Mouse (Mus musculus): ENCODE measurements at regions not wholly inside any gene's neighbourhood (a gene's known extent, or its start where the extent isn't known, plus 50 kb on each side); places are given as distances from the start of the nearest gene placed in this dataset.

DNA sequence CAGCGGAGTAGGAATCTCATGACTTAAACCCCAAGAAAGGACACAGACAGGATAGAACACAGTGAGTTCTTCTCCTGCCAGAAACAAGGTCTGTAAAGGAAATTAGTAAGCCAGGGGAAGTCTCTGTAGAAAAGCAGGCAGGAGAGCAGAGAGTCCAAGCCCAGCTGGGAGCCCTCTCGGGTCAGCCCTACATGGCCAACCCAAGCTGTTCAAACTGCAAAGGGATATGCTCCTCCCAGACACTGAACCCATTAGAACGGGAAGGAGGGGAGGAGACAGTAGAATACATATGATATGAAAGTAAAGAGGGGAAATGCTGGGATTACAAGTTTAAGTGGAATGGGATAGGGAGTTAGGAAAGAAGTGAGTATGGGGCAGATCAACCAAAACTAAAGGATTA lies 75.7 kb upstream of the Cop1 start:
- no peaks in the 10 kb centered on the region for H3K36me3 ChIP-seq
- H3K4me1 ChIP-seq (replicated peaks): no peaks in the 10 kb centered on the region
- no peak for DNase-seq (ENCODE audit: low spot score)
- no peak overlapping the region for H3K4me3 ChIP-seq
- no peak overlapping the region for H3K27ac ChIP-seq
- WGBS: 57% methylated on average over 3 of the region's 3 CpGs
- no peaks in the 10 kb centered on the region for H3K9me3 ChIP-seq
- no peaks in the 10 kb centered on the region for H3K27me3 ChIP-seq (ENCODE audit: insufficient read depth, poor library complexity, severe bottlenecking)

DNA sequence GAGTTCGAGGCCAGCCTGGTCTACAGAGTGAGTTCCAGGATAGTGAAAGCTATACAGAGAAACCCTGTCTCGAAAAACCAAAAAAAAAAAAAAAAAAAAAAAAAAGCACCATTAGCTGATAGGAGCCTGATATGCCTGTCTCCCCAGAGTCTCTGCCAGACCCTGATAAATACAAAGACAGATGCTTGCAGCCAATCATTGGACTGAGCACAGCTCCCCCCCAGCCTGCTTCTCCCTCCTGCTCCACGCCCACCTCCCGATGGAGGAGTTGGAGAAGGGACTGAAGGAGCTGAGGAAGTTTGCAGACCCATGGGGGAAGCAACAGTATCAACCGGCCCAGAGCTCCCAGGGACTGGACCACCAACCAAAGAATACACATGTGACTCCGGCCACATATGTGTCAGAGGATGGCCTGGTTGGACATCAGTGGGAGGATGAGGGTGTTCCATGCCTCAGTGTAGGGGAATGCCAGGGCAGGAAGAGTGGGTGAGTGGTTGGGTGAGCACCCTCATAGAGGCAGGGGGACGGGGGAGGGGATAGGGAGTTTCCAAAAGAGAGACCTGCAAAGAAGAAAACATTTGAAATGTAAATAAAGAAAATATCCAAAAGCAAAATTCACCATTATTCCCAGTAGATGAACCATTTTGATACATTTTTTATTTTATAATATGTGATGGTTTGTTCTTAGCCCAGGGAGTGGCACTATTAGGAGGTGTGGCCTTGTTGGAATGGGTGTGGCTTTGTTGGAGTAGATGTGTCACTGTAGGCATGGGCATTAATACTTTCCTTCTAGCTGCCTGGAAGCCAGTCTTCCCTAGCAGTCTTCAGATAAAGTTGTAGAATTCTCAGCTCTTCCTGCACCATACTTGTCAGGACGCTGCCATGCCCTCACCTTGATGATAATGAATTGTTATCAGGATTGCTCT lies 71.8 kb upstream of the Cop1 start:
- no peaks in the 10 kb centered on the region for H3K36me3 ChIP-seq
- no peak overlapping the region for H3K4me3 ChIP-seq
- no peak overlapping the region for H3K27ac ChIP-seq
- WGBS: 81% methylated on average over 8 of the region's 8 CpGs
- H3K4me1 ChIP-seq (replicated peaks): no peaks in the 10 kb centered on the region
- no peak for DNase-seq (ENCODE audit: low spot score)
- H3K27me3 ChIP-seq (ENCODE audit: insufficient read depth, poor library complexity, severe bottlenecking): no peaks in the 10 kb centered on the region
- H3K9me3 ChIP-seq: no peaks in the 10 kb centered on the region

DNA sequence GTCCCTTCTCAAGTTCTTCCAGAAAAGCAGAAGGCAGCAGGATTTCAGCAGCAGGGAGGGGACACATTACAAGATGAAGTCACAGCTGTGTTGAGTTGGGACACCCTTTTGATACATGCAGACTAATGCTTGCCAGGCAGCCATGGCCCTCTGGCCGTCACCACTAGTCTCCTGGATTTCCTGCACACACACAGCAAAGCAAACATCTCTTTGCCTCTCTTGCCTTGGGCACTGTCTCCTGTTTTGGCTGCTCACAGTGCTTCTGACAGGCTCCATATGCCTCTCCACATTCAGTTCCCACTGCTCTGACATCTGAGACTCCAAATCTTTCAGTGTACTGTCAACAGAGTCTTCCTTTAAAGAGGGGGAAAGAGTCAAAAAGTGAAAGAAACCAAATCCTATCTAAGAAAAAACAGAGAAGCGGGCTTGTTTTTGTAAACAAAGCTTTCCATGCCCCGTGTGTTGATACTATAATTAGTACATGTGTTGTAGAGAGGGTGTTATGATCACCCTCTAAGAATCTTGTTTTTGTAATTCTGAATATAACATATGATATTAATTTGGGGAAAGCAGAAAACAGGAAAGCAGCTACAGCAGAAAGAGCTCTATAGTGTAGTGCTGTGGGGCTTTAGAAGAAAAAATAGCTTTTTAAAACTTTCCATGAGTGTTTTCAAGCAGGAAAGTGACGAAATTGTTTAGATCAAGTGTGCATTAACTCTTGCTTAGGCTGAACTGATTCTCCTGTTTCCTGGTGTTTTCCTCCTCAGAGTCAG lies 68.8 kb upstream of the Cop1 start:
- peak; percentile 16 for DNase-seq (ENCODE audit: low spot score)
- Histone ChIP-seq H3K27me3 (ENCODE audit: insufficient read depth, poor library complexity, severe bottlenecking) (no peaks in the 10 kb centered on the region), H3K4me1 (replicated peaks) (no peaks in the 10 kb centered on the region), H3K27ac (no peak overlapping the region), H3K4me3 (no peak overlapping the region), H3K9me3 (no peaks in the 10 kb centered on the region), H3K36me3 (no peaks in the 10 kb centered on the region)
- 58% methylated on average over 4 of the region's 4 CpGs for WGBS

DNA sequence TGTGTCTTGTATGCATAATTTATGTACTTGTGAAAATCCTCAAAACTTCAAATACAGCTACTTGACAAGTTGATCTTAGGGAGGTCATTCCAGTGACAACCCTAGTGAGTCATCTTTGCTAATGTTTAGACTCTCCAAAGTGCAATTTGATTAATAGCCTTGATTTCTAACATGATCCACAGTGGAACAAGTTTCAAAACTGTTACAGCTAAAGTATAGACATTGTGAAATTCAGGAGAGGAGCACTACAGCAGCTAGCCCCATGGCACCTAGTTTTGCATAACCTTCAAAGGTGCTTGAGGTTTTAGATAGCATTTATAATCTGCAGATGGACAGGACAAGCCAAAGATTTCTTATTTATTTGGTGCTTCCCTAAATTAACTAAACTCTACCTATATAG lies 50.1 kb upstream of the Cop1 start:
- Histone ChIP-seq H3K4me1 (replicated peaks) (no peaks in the 10 kb centered on the region), H3K9me3 (no peaks in the 10 kb centered on the region), H3K27ac (no peak overlapping the region), H3K4me3 (no peak overlapping the region), H3K36me3 (no peaks in the 10 kb centered on the region), H3K27me3 (ENCODE audit: insufficient read depth, poor library complexity, severe bottlenecking) (no peaks in the 10 kb centered on the region)
- DNase-seq (ENCODE audit: low spot score): no peak
